9 mouse cellular contexts compared by ENCODE assay signal in genomic region chr11:108928752-108929151, GRCm38 (mm10). TPM values are rescaled to one million over a fixed set of nuclear protein-coding genes. Genes with fewer than 3 reads are reported as not detected.
A peak's percentile ranks its signal among the peaks of the same experiment; 100 is the strongest.
DNase-seq lines count a peak whose midpoint lies in the region; ATAC-seq and TF ChIP-seq lines count a peak whose summit lies in the region.
"Had no signal": no experiment of that assay in that cellular context is flagged by ENCODE, and none has a peak within 500 bp of the region (broad histone marks: within the 10 kb centered on the region; RNA-seq: fewer than 3 reads in every experiment).

No protein-coding gene starts in this region.

- no peak overlapping the region for H3K9ac ChIP-seq in heart, embryonic 12.5 days
- H3K9ac ChIP-seq in forebrain, postnatal 0 days = no peak overlapping the region
- no peak overlapping the region for H3K9ac ChIP-seq in midbrain, embryonic 15.5 days

- no peak overlapping the region for H3K4me3 ChIP-seq in heart, embryonic 12.5 days
- H3K4me3 ChIP-seq in brown adipose tissue, adult 24 weeks (ENCODE audit: insufficient read depth, low read depth, low read length) = no peak overlapping the region
- no peak overlapping the region for H3K4me3 ChIP-seq in forebrain, postnatal 0 days (ENCODE audit: low read depth, low read length)
- peak overlapping the region; percentile 11; the same call in 1 of the 2 replicates for H3K4me3 ChIP-seq in midbrain, embryonic 15.5 days
- H3K4me3 ChIP-seq: myocyte had no signal

- no peaks in the 10 kb centered on the region for H3K9me3 ChIP-seq in heart, embryonic 12.5 days (replicated peaks)
- no peaks in the 10 kb centered on the region for H3K9me3 ChIP-seq in forebrain, postnatal 0 days (ENCODE audit: low read length)
- no peaks in the 10 kb centered on the region for H3K9me3 ChIP-seq in midbrain, embryonic 15.5 days

- peaks cover 9% of the 10 kb centered on the region; the same call in 1 of the 2 replicates for H3K27me3 ChIP-seq in heart, embryonic 12.5 days (replicated peaks)
- no peaks in the 10 kb centered on the region for H3K27me3 ChIP-seq in forebrain, postnatal 0 days (ENCODE audit: insufficient read depth, low read length)
- no peaks in the 10 kb centered on the region for H3K27me3 ChIP-seq in midbrain, embryonic 15.5 days (replicated peaks)

- 24% methylated on average over 7 of the region's 7 CpGs for WGBS in heart, embryonic 12.5 days
- WGBS in forebrain, postnatal 0 days = 13% methylated on average over 7 of the region's 7 CpGs
- WGBS in midbrain, embryonic 15.5 days = 9% methylated on average over 7 of the region's 7 CpGs

- peaks cover 72% of the 10 kb centered on the region for H3K4me1 ChIP-seq in heart, embryonic 12.5 days (replicated peaks)
- H3K4me1 ChIP-seq in brown adipose tissue, adult 24 weeks (ENCODE audit: control insufficient read depth, insufficient read depth, insufficient read length, low read length) = peaks cover 20% of the 10 kb centered on the region
- H3K4me1 ChIP-seq in forebrain, postnatal 0 days (ENCODE audit: insufficient read depth) = no peaks in the 10 kb centered on the region; the same call in 1 of the 2 replicates
- H3K4me1 ChIP-seq in midbrain, embryonic 15.5 days = peaks cover 80% of the 10 kb centered on the region

- peaks cover 19% of the 10 kb centered on the region for H3K36me3 ChIP-seq in heart, embryonic 12.5 days
- peaks cover 12% of the 10 kb centered on the region for H3K36me3 ChIP-seq in forebrain, postnatal 0 days (ENCODE audit: insufficient read depth)
- peaks cover 7% of the 10 kb centered on the region; the same call in 1 of the 2 replicates for H3K36me3 ChIP-seq in midbrain, embryonic 15.5 days (replicated peaks)

- peak overlapping the region; percentile 3; the same call in 1 of the 2 replicates for H3K4me2 ChIP-seq in heart, embryonic 12.5 days
- no peak overlapping the region; the same call in 1 of the 2 replicates for H3K4me2 ChIP-seq in forebrain, postnatal 0 days (ENCODE audit: low read depth)
- peak overlapping the region; percentile 94 for H3K4me2 ChIP-seq in midbrain, embryonic 15.5 days

- TF ChIP-seq CTCF in forebrain, postnatal 0 days (IDR thresholded peaks at IDR 0.05; ENCODE audit: low read depth) = peak; percentile 63

- DNase-seq in heart, adult 11 months = no peak
- no peak for DNase-seq in forebrain, postnatal 0 days
- no peak for DNase-seq in testis, postnatal 14 days (ENCODE audit: low spot score)
- no peak for DNase-seq in layer of hippocampus, adult 9-11 months
- DNase-seq in layer of hippocampus, adult 9-10 months (ENCODE audit: low spot score) = no peak

- no peak overlapping the region for H3K27ac ChIP-seq in heart, embryonic 12.5 days (ENCODE audit: poor library complexity, severe bottlenecking)
- H3K27ac ChIP-seq in brown adipose tissue, adult 24 weeks (replicated peaks; ENCODE audit: low read depth, low read length) = peak overlapping the region; percentile 66
- no peak overlapping the region for H3K27ac ChIP-seq in forebrain, postnatal 0 days (ENCODE audit: low read depth, low read length)
- H3K27ac ChIP-seq in midbrain, embryonic 15.5 days = peak overlapping the region; percentile 40

- ATAC-seq in heart, embryonic 12.5 days (ENCODE audit: insufficient number of reproducible peaks, low FRiP score) = no peak
- ATAC-seq in forebrain, postnatal 0 days = peak; percentile 45
- ATAC-seq in midbrain, embryonic 15.5 days (replicated peaks) = no peak

RNA-seq across cellular contexts. Expression of gene Axin2, which starts 8.6 kb away (rescaled TPM):
- polyA plus RNA-seq in heart, embryonic 12.5 days (2016; fragmentation: Nextera tagmentation; extraction: Ambion mirVana) = 2.1 and 2.4 TPM in 2 replicates
- polyA plus RNA-seq in brown adipose tissue, adult 24 weeks (2012; ENCODE audit: insufficient read depth, insufficient read length, missing spikeins) = 18.4 and 19.4 TPM in 2 replicates
- total RNA-seq in forebrain, postnatal 0 days (2014; rRNA removed) = 28.7 and 35.6 TPM in 2 replicates
- polyA plus RNA-seq in forebrain, postnatal 0 days (2015; fragmentation: Nextera tagmentation; extraction: Ambion mirVana) = 4.5 and 5.0 TPM in 2 replicates
- polyA plus RNA-seq in midbrain, embryonic 15.5 days (2015; fragmentation: Nextera tagmentation; extraction: Ambion mirVana) = 13.2 and 13.5 TPM in 2 replicates

Comparison
In these comparisons a context has a peak if more than half of its experiments do, and no peak if none do; other contexts are left out.
1. H3K27ac ChIP-seq: peak in brown adipose tissue, adult 24 weeks (single experiment) and midbrain, embryonic 15.5 days (single experiment); none in heart, embryonic 12.5 days (single experiment) and forebrain, postnatal 0 days (single experiment).